Mouse (Mus musculus) ES-Bruce4 (cell line): Measurements from ENCODE around the gene Ndufb2.

Experiments used
- CTCF ChIP-seq: IDR thresholded peaks from one replicate; pipeline ENCODE4 v1.8.1; 2011; ENCODE audit warnings: low read depth, low read length
- POLR2A ChIP-seq: IDR thresholded peaks from one replicate; pipeline ENCODE4 v1.8.1; 2011; ENCODE audit warnings: low read length; ENCODE audit not compliant: insufficient read depth

DNA sequence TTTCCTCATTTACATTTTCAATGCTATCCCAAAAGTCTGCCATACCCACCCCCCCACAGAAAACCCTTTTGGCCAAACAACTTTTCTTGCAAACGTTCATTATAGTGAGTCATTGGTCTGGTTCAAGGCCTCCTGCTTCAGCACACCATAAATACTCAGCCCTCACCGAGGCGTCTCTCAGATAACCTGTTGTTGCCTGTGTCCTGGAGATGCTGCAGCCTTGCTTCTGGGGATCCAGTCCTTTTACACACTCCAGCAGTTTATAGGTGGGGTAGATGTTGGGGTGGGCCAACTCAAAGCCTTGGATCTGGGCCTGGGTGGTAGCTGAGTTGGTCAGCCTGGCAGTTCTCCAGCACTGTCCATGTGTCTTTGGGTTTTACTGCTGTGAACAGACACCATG, 21.9 kb upstream of the Ndufb2 start:
- TF ChIP-seq POLR2A (no peak), CTCF (no peak)
